Mouse (Mus musculus): ENCODE data around the gene Gns. TPM values are rescaled to one million over a fixed set of nuclear protein-coding genes. Genes with fewer than 3 reads are reported as not detected.

Gns gene
- polyA plus RNA-seq, 1 experiment from 2014 or later = 41.4 TPM

DNA sequence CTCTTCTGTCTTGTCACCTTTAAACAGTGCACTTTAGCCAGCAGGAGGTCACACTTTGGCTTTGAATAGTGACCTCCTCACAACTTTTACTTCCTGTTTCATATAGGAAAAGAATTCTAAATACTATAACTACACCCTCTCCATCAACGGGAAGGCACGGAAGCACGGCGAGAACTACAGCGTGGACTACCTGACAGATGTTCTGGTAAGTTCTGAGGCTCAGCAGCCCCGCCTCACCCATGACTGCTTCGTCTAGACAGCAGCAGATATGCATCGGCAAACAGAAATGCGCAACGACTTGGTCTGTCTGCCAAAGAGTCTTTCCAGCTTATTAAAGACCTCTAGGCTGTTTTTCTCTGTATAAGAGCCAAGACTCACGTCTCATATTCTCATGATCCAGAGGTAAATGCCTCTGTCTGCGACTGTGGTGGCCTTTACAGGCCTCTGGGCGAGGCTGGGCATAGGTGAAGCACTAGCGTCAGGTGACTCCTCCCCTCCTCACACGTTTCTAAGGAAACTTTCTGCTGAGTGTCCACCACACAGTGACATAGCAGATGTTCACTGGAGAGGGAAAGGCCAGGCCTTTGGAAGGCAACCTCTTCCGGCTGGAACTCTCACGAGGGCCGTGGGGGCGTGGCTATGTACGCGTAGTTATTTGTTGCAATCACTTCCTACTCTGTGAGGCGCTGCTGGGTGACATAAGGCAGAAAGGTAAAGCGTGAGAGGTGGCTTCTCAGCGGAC lies 11.8 kb downstream of the Gns start:
- peak; percentile 47 for ATAC-seq
- Histone ChIP-seq H3K36me3 (ENCODE audit: insufficient read depth, low read length) (peaks cover 50% of the 10 kb centered on the region), H3K27ac (ENCODE audit: low read length) (peak overlapping the region; percentile 15; the same call in 1 of the 2 replicates)

DNA sequence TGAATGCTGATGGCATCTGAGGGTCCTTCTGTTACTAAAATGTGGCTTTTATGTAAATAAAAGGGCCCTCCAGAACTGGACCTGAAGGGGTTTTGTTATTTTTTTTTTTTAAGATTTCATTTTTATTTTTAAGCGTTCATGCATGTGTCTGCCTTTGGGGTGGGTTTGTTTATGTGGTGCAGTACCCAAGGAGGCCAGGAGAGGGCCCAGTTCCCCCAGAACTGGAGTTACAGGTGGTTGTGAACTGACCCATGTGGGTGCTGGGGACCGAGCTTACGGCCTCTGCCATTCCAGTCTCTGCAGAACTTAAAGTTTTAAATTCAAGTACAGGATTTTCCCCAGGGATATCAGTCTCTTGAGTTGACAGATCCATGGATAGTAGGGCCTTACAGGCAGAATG lies 14.5 kb downstream of the Gns start:
- H3K4me1 ChIP-seq (ENCODE audit: insufficient read depth, low read depth, low read length) = no peaks in the 10 kb centered on the region
- H3K27me3 ChIP-seq (replicated peaks; ENCODE audit: insufficient read depth, low read length) = no peaks in the 10 kb centered on the region
- ATAC-seq (no peak), DNase-seq (ENCODE audit: low spot score) (no peak)
- H3K4me2 ChIP-seq (replicated peaks; ENCODE audit: low read depth, low read length) = no peak overlapping the region
- H3K4me3 ChIP-seq (ENCODE audit: low read depth, low read length) = no peak overlapping the region
- H3K27ac ChIP-seq (ENCODE audit: low read length) = no peak overlapping the region
- no peaks in the 10 kb centered on the region for H3K9me3 ChIP-seq (ENCODE audit: low read length)
- TF ChIP-seq CTCF (IDR thresholded peaks at IDR 0.05) (peak; percentile 30; the same call in 1 of the 2 replicates), EP300 (IDR thresholded peaks at IDR 0.05) (no peak)
- peaks cover 53% of the 10 kb centered on the region for H3K36me3 ChIP-seq (ENCODE audit: insufficient read depth, low read length)
- no peak overlapping the region for H3K9ac ChIP-seq (replicated peaks; ENCODE audit: low read depth)
- 99% methylated on average over 3 of the region's 3 CpGs for WGBS

More for the DNA sequence above, 11.8 kb downstream of the Gns start:
- TF ChIP-seq CTCF (IDR thresholded peaks at IDR 0.05) = no peak
- no peak for TF ChIP-seq EP300 (IDR thresholded peaks at IDR 0.05)
- Histone ChIP-seq H3K9me3 (ENCODE audit: low read length) (no peaks in the 10 kb centered on the region), H3K27me3 (replicated peaks; ENCODE audit: insufficient read depth, low read length) (no peaks in the 10 kb centered on the region), H3K9ac (replicated peaks; ENCODE audit: low read depth) (no peak overlapping the region), H3K4me3 (ENCODE audit: low read depth, low read length) (no peak overlapping the region), H3K4me2 (replicated peaks; ENCODE audit: low read depth, low read length) (no peak overlapping the region), H3K4me1 (ENCODE audit: insufficient read depth, low read depth, low read length) (no peaks in the 10 kb centered on the region)
- DNase-seq (ENCODE audit: low spot score) = peak; percentile 51
- 75% methylated on average over 24 of the region's 24 CpGs for WGBS

DNA sequence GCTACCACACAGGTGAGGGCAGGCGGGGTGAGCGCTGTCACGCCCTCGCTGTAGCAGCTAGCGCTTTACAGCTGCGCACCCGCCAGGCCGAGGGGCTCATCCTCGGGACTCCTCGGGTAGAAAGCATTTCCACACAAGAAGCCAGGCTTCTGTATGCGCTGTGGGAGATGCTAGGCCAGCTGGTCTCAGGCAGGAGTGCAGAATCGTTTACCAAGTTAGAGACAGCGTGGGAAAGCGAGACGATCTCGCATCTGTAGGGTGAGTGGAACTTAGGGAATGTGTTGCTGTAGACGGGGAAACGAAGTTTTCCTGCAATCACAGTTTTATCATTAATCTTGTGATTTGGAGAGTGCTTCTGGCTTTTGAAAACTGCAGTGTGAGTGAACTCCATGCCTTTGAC lies 16.4 kb downstream of the Gns start:
- Histone ChIP-seq H3K9ac (replicated peaks; ENCODE audit: low read depth) (no peak overlapping the region), H3K4me1 (ENCODE audit: insufficient read depth, low read depth, low read length) (no peaks in the 10 kb centered on the region), H3K36me3 (ENCODE audit: insufficient read depth, low read length) (peaks cover 55% of the 10 kb centered on the region), H3K9me3 (ENCODE audit: low read length) (no peaks in the 10 kb centered on the region), H3K4me2 (replicated peaks; ENCODE audit: low read depth, low read length) (no peak overlapping the region), H3K27me3 (replicated peaks; ENCODE audit: insufficient read depth, low read length) (no peaks in the 10 kb centered on the region), H3K27ac (ENCODE audit: low read length) (no peak overlapping the region), H3K4me3 (ENCODE audit: low read depth, low read length) (no peak overlapping the region)
- no peak for TF ChIP-seq EP300 (IDR thresholded peaks at IDR 0.05)
- no peak for TF ChIP-seq CTCF (IDR thresholded peaks at IDR 0.05)
- WGBS = 86% methylated on average over 18 of the region's 18 CpGs
- ATAC-seq (no peak), DNase-seq (ENCODE audit: low spot score) (no peak)

DNA sequence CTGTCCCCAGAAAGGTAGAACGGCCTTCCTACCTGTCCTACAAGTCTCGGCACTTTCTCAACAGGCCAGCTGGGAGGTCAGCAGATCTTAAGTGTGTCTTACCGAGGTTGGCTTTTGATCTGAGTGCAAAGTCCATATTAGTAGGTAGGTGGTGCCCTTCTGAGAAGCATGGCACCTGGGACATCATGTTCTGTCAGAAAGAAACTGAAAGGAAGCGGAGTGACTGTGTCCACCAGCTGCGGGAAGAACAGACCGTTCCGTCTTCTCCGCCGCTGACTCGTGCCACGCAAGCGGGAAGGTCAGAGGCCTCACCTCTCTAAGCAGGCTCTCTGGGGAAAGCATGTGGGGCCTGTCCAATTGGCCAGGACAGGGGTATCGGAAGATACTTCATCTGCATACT lies 19.8 kb downstream of the Gns start:
- Histone ChIP-seq H3K27me3 (replicated peaks; ENCODE audit: insufficient read depth, low read length) (no peaks in the 10 kb centered on the region), H3K36me3 (ENCODE audit: insufficient read depth, low read length) (peaks cover 29% of the 10 kb centered on the region; the same call in 1 of the 2 replicates), H3K4me2 (replicated peaks; ENCODE audit: low read depth, low read length) (no peak overlapping the region), H3K4me1 (ENCODE audit: insufficient read depth, low read depth, low read length) (no peaks in the 10 kb centered on the region), H3K9ac (replicated peaks; ENCODE audit: low read depth) (no peak overlapping the region), H3K4me3 (ENCODE audit: low read depth, low read length) (no peak overlapping the region), H3K27ac (ENCODE audit: low read length) (no peak overlapping the region), H3K9me3 (ENCODE audit: low read length) (no peaks in the 10 kb centered on the region)
- DNase-seq (ENCODE audit: low spot score) (peak; percentile 51), ATAC-seq (peak; percentile 58)
- peak; percentile 27 for TF ChIP-seq CTCF (IDR thresholded peaks at IDR 0.05)
- TF ChIP-seq EP300 (IDR thresholded peaks at IDR 0.05) = peak; percentile 80
- 83% methylated on average over 13 of the region's 13 CpGs for WGBS

DNA sequence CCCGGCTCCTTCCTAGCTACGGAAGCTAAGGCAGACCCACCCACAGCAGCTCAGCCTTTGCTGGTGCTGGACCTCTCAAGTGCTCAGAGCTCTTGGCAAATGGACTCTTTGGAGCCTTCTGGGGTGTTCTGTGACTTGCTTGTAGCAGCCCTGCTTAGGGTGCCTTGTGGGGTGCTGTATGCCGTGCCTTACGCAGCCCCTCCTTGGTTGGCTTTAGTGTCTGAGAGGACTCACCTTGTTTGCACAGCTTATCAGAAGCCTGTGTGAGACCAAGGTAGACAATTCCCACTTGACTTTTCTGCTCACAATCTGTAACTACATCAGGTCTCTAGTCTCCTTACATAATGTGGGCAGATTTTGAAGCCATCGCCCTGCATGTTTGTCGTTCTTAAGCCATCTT lies 20.8 kb downstream of the Gns start:
- no peak overlapping the region for H3K9ac ChIP-seq (replicated peaks; ENCODE audit: low read depth)
- ATAC-seq (peak; percentile 38), DNase-seq (ENCODE audit: low spot score) (no peak)
- peaks cover 34% of the 10 kb centered on the region for H3K36me3 ChIP-seq (ENCODE audit: insufficient read depth, low read length)
- no peaks in the 10 kb centered on the region for H3K4me1 ChIP-seq (ENCODE audit: insufficient read depth, low read depth, low read length)
- H3K27me3 ChIP-seq (replicated peaks; ENCODE audit: insufficient read depth, low read length) = no peaks in the 10 kb centered on the region
- H3K27ac ChIP-seq (ENCODE audit: low read length) = no peak overlapping the region; the same call in 1 of the 2 replicates
- 65% methylated on average over 6 of the region's 6 CpGs for WGBS
- TF ChIP-seq EP300 (IDR thresholded peaks at IDR 0.05) (no peak), CTCF (IDR thresholded peaks at IDR 0.05) (no peak)
- no peaks in the 10 kb centered on the region for H3K9me3 ChIP-seq (ENCODE audit: low read length)
- H3K4me2 ChIP-seq (replicated peaks; ENCODE audit: low read depth, low read length) = no peak overlapping the region
- no peak overlapping the region for H3K4me3 ChIP-seq (ENCODE audit: low read depth, low read length)

DNA sequence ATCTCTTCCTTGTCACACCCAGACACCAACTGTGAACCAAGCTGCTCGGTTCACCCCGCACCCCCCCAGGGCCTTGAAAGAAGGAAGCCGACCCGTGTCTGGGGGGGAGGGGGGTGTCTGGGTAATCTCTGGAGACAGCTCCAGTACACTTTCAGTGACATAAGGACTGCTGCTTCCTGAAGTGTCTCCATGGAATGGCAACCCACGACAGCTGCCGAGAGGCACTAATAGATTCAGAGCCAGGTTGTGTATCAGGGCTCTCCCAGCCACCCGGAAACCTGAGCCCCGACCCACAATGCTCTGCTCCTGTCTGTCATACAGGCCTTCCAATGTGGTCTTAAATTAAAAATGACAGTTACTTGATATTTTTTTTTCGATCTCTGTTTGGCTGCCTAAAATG lies 21.5 kb downstream of the Gns start:
- TF ChIP-seq EP300 (IDR thresholded peaks at IDR 0.05) = no peak
- TF ChIP-seq CTCF (IDR thresholded peaks at IDR 0.05) = no peak
- DNase-seq (ENCODE audit: low spot score) = peak; percentile 18
- peaks cover 34% of the 10 kb centered on the region for H3K36me3 ChIP-seq (ENCODE audit: insufficient read depth, low read length)
- H3K27ac ChIP-seq (ENCODE audit: low read length) = no peak overlapping the region
- H3K27me3 ChIP-seq (replicated peaks; ENCODE audit: insufficient read depth, low read length) = no peaks in the 10 kb centered on the region
- 29% methylated on average over 9 of the region's 9 CpGs for WGBS
- no peak overlapping the region; the same call in 1 of the 2 replicates for H3K9ac ChIP-seq (replicated peaks; ENCODE audit: low read depth)
- H3K4me3 ChIP-seq (ENCODE audit: low read depth, low read length) = no peak overlapping the region
- H3K4me1 ChIP-seq (ENCODE audit: insufficient read depth, low read depth, low read length) = no peaks in the 10 kb centered on the region
- H3K4me2 ChIP-seq (replicated peaks; ENCODE audit: low read depth, low read length) = no peak overlapping the region
- H3K9me3 ChIP-seq (ENCODE audit: low read length) = no peaks in the 10 kb centered on the region
- peak; percentile 8; the same call in 1 of the 2 replicates for ATAC-seq

Data from lung, postnatal 0 days (tissue).